Mouse (Mus musculus): ENCODE data around the gene Mettl14. TPM values are rescaled to one million over a fixed set of nuclear protein-coding genes. Genes with fewer than 3 reads are reported as not detected.

Gene Mettl14
- total and polyA plus RNA-seq, 3 experiments: 8.5 to 18.8 TPM; not detected in 1

DNA sequence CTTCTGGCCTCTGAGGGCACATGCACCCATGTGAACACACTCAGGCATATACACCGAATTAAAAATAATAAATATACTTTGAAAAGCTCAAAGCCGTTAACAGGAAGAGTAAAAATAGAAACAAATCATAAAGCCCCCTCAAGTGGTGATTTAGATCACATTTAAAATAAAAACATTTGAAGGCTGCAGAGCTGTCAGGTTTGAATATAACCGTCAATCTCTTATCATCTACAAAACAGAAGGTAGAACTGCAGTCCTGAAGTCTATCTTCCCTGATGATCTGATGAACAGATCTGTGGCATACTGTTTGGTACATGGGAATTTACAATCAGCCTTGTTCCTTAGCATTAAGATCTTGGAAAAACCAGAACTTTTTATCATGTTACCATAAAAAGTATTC lies 9.3 kb downstream of the Mettl14 start:
- Histone ChIP-seq H3K9ac (ENCODE audit: control insufficient read depth, low read depth, low read length, poor library complexity, severe bottlenecking) (no peak overlapping the region), H3K27ac (ENCODE audit: control insufficient read depth, low read depth, low read length) (peak overlapping the region; percentile 68), H3K4me3 (ENCODE audit: control insufficient read depth in 1 of 2, insufficient read depth in 1 of 2, low read depth in 2 of 2, low read length in 2 of 2) (no peak overlapping the region), H3K79me2 (ENCODE audit: control insufficient read depth, insufficient read depth, low read length, poor library complexity) (no peaks in the 10 kb centered on the region; the same call in 1 of the 2 replicates), H3K27me3 (ENCODE audit: control insufficient read depth in 1 of 2, insufficient read depth in 2 of 2, low read length in 2 of 2) (no peaks in the 10 kb centered on the region), H3K36me3 (ENCODE audit: control insufficient read depth in 1 of 2, insufficient read depth in 2 of 2, low read length in 2 of 2) (peaks cover 14 to 27% of the 10 kb centered on the region in 2 experiments), H3K9me3 (replicated peaks; ENCODE audit: insufficient read depth, low read length) (no peaks in the 10 kb centered on the region), H3K4me1 (ENCODE audit: control insufficient read depth in 1 of 2, insufficient read depth in 2 of 2, low read length in 2 of 2) (peaks cover 8 to 13% of the 10 kb centered on the region in 2 experiments)
- DNase-seq (ENCODE audit: low read depth, low spot score): no peak
- no peak for TF ChIP-seq SMC3 (IDR thresholded peaks at IDR 0.05; ENCODE audit: low read depth, low read length)
- TF ChIP-seq ZMIZ1 (IDR thresholded peaks at IDR 0.05; ENCODE audit: low read depth, low read length): no peak
- TF ChIP-seq ETS1 (IDR thresholded peaks at IDR 0.05; ENCODE audit: low read depth, low read length): peak; percentile 77
- TF ChIP-seq MAFK (IDR thresholded peaks at IDR 0.05; ENCODE audit: borderline replicate concordance, low read depth, low read length): no peak
- no peak for TF ChIP-seq JUND (IDR thresholded peaks at IDR 0.05; ENCODE audit: low read depth, low read length)
- TF ChIP-seq CHD1 (IDR thresholded peaks at IDR 0.05; ENCODE audit: low read depth, low read length): no peak
- no peak for TF ChIP-seq ZC3H11A (IDR thresholded peaks at IDR 0.05; ENCODE audit: low read depth, low read length)
- TF ChIP-seq GABPA (IDR thresholded peaks at IDR 0.05; ENCODE audit: low read depth, low read length): no peak
- TF ChIP-seq ZNF384 (IDR thresholded peaks at IDR 0.05; ENCODE audit: low read depth, low read length): 0 out of 2 replicates have a peak, but pooled peaks have one; percentile 15
- TF ChIP-seq USF1 (IDR thresholded peaks at IDR 0.05; ENCODE audit: low read depth, low read length): no peak
- no peak for TF ChIP-seq MYC (IDR thresholded peaks at IDR 0.05; ENCODE audit: low read depth, low read length)
- peak; percentile 83 for TF ChIP-seq TCF12 (IDR thresholded peaks at IDR 0.05; ENCODE audit: low read depth, low read length)
- no peak for TF ChIP-seq HCFC1 (IDR thresholded peaks at IDR 0.05; ENCODE audit: low read depth, low read length)
- no peak for TF ChIP-seq BHLHE40 (IDR thresholded peaks at IDR 0.05; ENCODE audit: borderline replicate concordance, low read depth, low read length)
- TF ChIP-seq MYB (IDR thresholded peaks at IDR 0.05; ENCODE audit: low read depth, low read length): peak; percentile 72
- TF ChIP-seq RCOR1 (IDR thresholded peaks at IDR 0.05; ENCODE audit: low read depth, low read length): peak; percentile 89
- no peak for TF ChIP-seq RAD21 (IDR thresholded peaks at IDR 0.05; ENCODE audit: low read depth, low read length)
- no peak for TF ChIP-seq USF2 (IDR thresholded peaks at IDR 0.05; ENCODE audit: borderline replicate concordance in 1 of 2, insufficient read depth in 1 of 2, low read depth in 1 of 2, low read length in 2 of 2)
- TF ChIP-seq TBP (IDR thresholded peaks at IDR 0.05; ENCODE audit: low read depth, low read length): no peak
- TF ChIP-seq KAT2A (conservative IDR thresholded peaks at IDR 0.05; ENCODE audit: low read depth, low read length): 0 out of 2 replicates have a peak, but pooled peaks have one; percentile 16
- no peak for TF ChIP-seq MAX (IDR thresholded peaks at IDR 0.05; ENCODE audit: low read length)
- TF ChIP-seq POLR2AphosphoS5 (IDR thresholded peaks at IDR 0.05; ENCODE audit: borderline replicate concordance, low read depth, low read length): no peak
- TF ChIP-seq EP300 (IDR thresholded peaks at IDR 0.05; ENCODE audit: low read depth in 1 of 2, low read length in 2 of 2): peak; percentile 80 to 87
- TF ChIP-seq ZKSCAN1 (IDR thresholded peaks at IDR 0.05; ENCODE audit: low read depth, low read length): no peak
- no peak for TF ChIP-seq UBTF (IDR thresholded peaks at IDR 0.05; ENCODE audit: borderline replicate concordance, insufficient read depth, low read depth, low read length)
- TF ChIP-seq SIN3A (IDR thresholded peaks at IDR 0.05; ENCODE audit: low read length): peak; percentile 56; the same call in 1 of the 2 replicates
- no peak for TF ChIP-seq NELFE (IDR thresholded peaks at IDR 0.05; ENCODE audit: low read depth, low read length)
- TF ChIP-seq POLR2A (IDR thresholded peaks at IDR 0.05; ENCODE audit: control insufficient read depth in 1 of 2, insufficient read depth in 1 of 2, low read depth in 1 of 2, low read length in 2 of 2, poor library complexity in 1 of 2): no peak
- peak; percentile 45 for TF ChIP-seq TAL1 (IDR thresholded peaks at IDR 0.05; ENCODE audit: low read length)
- peak; percentile 90; the same call in 1 of the 2 replicates for TF ChIP-seq MEF2A (IDR thresholded peaks at IDR 0.05; ENCODE audit: extremely low read depth, insufficient replicate concordance, low read depth, low read length, poor library complexity, severe bottlenecking)
- no peak for TF ChIP-seq ELF1 (IDR thresholded peaks at IDR 0.05; ENCODE audit: low read depth, low read length)
- TF ChIP-seq GATA1 (IDR thresholded peaks at IDR 0.05; ENCODE audit: low read depth, low read length): peak; percentile 76
- TF ChIP-seq CTCF (IDR thresholded peaks at IDR 0.05 in 2 of 3, conservative IDR thresholded peaks at IDR 0.05 in 1 of 3; ENCODE audit: control insufficient read depth in 1 of 3, insufficient read depth in 1 of 3, low read depth in 2 of 3, low read length in 3 of 3, poor library complexity in 1 of 3, severe bottlenecking in 1 of 3): peak in 1 of 3 experiments; percentile 23; a peak in 1 of 6 replicates
- TF ChIP-seq E2F4 (IDR thresholded peaks at IDR 0.05; ENCODE audit: borderline replicate concordance, low read depth, low read length): no peak
- TF ChIP-seq NRF1 (IDR thresholded peaks at IDR 0.05; ENCODE audit: insufficient read depth, low read depth, low read length, poor library complexity, severe bottlenecking): no peak
- no peak for TF ChIP-seq MAZ (IDR thresholded peaks at IDR 0.05; ENCODE audit: low read depth, low read length)

Data from MEL (cell line).